Mouse (Mus musculus) frontal cortex, adult (tissue): Measurements from ENCODE around the gene Acbd6.

ENCODE experiments used
- ATAC-seq: cut with Nextera tagmentation; 2 replicates; pipeline ENCODE4 v1.9.2; 2017; ENCODE audit warnings: mild to moderate bottlenecking, moderate library complexity, mixed read lengths; ENCODE audit not compliant: low TSS enrichment

Acbd6 gene

DNA sequence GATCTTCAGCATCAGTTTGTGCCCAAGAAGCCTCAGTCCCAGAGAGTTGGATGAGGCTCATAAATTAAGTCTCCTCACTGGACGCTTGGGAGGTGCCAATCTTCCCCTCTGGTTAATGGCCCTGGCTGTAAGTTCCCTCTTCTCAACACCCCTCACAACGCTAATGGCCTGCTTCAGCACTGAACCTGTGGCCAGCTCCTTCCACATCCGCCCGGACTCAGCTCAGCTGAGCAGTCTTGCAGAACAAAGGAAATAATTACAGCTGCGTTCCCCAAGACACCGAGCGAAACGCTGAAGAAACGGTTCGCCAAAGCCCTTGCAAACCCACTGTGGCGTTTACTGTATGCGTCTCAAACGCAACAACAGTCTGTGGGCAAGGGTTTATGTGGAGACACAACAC lies 164.3 kb downstream of the Acbd6 start:
- ATAC-seq: no peak

DNA sequence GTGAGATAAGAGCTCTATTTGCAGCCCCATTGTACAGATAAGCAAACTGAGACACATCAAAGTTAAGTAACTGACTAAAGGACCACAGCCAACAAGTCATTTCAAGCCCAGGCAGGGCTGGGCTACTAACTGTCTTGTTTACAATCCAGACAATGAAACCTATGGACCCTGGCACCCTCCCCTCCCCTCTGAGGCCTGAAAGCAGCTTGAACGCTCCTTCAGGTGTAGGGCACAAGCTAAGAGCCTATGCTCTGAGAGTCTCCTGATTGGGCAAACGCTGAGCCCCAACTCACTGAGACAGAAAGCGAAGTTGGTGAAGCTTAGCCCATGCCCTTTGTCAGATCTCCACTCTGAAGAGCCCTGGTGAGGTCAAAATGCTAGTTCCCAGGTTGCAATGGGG lies 166.4 kb downstream of the Acbd6 start:
- ATAC-seq: no peak

GRCm38 (mm10) chr1:155725876-155726275 lies 168.0 kb downstream of the Acbd6 start:
- no peak for ATAC-seq

- ATAC-seq: no peak
Observed at GRCm38 (mm10) chr1:155727830-155728229, 169.9 kb downstream of the Acbd6 start.

- ATAC-seq: no peak
Observed at GRCm38 (mm10) chr1:155729113-155729795, 171.3 kb downstream of the Acbd6 start.

DNA sequence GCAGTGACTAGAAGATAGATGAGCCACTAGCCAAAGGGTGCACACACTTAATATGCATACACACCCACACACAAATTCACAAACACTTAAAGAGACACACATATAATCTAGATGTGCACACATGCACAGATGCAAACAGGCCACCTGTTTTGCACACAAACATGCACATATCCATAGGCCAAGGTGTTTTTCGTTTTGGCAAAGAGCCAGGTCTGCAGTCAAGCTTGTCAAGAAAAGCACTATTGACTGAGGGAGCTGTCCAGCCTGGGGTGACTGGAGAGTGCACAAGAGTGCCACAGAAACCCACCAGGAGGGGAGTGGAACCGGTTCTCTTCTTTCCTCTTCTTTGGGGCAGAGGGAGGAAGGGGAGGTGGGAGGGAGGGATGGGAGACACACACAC lies 173.2 kb downstream of the Acbd6 start:
- ATAC-seq: no peak

- ATAC-seq: no peak
Observed at GRCm38 (mm10) chr1:155736096-155736825, 178.3 kb downstream of the Acbd6 start.

DNA sequence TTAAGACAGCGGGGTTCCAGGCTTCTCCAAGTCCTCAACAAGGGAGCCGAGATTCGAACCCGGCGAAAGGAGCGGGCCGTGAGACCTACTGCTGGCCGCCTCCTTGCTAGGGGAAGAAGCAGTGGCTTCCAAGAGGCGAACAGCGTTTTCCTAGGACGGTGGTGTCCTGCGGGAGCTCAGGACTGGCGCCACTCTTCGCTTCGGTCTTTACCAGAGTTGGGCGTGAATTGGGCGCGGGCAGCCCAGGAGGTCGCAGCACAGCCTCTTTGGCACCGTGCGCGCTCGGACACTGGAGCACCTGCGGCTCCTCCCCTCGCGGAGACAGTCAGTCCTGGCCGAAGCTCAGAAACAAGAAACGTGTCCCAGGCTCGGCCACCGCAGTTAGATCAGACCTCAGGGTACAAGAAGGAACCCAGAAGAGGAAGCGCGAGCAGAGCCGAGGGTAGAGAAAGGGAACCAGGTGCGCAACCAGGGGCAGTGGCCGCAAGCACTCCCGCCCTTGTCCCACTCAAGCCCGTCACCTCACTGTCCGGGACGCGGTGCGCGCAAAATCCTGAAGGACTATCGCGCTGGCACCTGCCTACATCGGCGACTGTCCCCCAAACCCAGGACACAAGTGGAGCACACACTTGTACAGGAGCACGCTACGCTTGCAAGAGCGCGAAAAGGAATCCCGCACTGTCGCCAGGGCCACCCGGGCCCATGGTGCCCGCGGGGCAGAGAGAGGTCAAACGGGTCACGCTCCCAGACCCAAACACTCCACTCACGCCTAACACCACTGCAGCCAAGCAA lies 179.3 kb downstream of the Acbd6 start:
- no peak for ATAC-seq

DNA sequence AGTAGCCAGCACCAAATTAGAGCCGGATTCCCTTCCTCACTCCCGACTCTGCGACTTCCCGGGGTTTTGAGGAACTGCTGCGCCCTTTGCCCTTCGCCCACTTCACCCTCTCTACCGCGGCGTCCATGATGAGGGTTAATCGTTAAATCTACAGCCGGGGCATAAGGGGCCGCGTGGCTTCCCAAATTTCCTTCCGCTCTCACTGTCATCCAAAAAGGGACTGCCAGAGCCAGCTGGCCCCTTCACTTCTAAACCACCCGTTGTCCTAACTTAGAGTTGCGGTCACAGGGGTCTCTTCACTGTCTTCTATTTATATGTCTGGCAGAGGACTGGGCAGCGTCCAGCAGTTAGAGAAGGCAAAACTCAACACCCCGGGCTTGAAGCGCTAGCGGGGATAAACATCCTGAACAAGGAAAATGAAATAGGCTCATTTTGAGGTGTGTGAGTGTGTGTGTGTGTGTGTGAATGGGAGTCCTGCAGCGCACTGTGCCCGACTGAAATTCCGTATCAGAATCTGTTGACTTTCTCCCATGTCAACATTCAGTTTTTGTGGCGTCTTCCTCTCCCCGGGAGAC lies 180.0 kb downstream of the Acbd6 start:
- ATAC-seq: no peak
